Mouse (Mus musculus): ENCODE data around the gene Irf7. TPM values are rescaled to one million over a fixed set of nuclear protein-coding genes. Genes with fewer than 3 reads are reported as not detected.

Gene Irf7
- polyA plus RNA-seq, 2 experiments: 2.1 to 3.2 TPM

- Histone ChIP-seq H3K27me3 (ENCODE audit: control insufficient read depth, insufficient read depth, low read length) (no peaks in the 10 kb centered on the region), H3K9ac (ENCODE audit: low read depth, low read length, severe bottlenecking) (no peak overlapping the region; the same call in 1 of the 2 replicates), H3K4me1 (ENCODE audit: control insufficient read depth, insufficient read depth, low read length) (peaks cover 23% of the 10 kb centered on the region), H3K9me3 (ENCODE audit: control insufficient read depth, low read length) (no peaks in the 10 kb centered on the region), H3K27ac (replicated peaks; ENCODE audit: low read depth, low read length) (no peak overlapping the region), H3K4me2 (replicated peaks; ENCODE audit: low read depth, low read length, severe bottlenecking) (peak overlapping the region; percentile 77), H3K36me3 (ENCODE audit: control insufficient read depth, insufficient read depth, low read length) (peaks cover 22% of the 10 kb centered on the region), H3K4me3 (replicated peaks; ENCODE audit: low read length) (peak overlapping the region; percentile 65; the same call in 1 of the 2 replicates)
- WGBS: 87% methylated on average over 1 of the region's 1 CpGs
- TF ChIP-seq POLR2A (IDR thresholded peaks at IDR 0.05; ENCODE audit: borderline replicate concordance, extremely low read depth, insufficient read depth, insufficient read length): no peak
- ATAC-seq (ENCODE audit: low FRiP score, low read depth): no peak
- DNase-seq (ENCODE audit: low spot score): no peak
Measured at GRCm38 (mm10) chr7:141220377-141220776, 45.9 kb downstream of the Irf7 start.

GRCm38 (mm10) chr7:141219558-141220099, 46.7 kb downstream of the Irf7 start:
- 88% methylated on average over 1 of the region's 1 CpGs for WGBS
- Histone ChIP-seq H3K4me2 (replicated peaks; ENCODE audit: low read depth, low read length, severe bottlenecking) (no peak overlapping the region), H3K4me1 (ENCODE audit: control insufficient read depth, insufficient read depth, low read length) (peaks cover 23% of the 10 kb centered on the region)

GRCm38 (mm10) chr7:141218557-141219133, 47.6 kb downstream of the Irf7 start:
- peaks cover 22% of the 10 kb centered on the region for H3K36me3 ChIP-seq (ENCODE audit: control insufficient read depth, insufficient read depth, low read length)
- H3K4me1 ChIP-seq (ENCODE audit: control insufficient read depth, insufficient read depth, low read length): peaks cover 23% of the 10 kb centered on the region
- DNase-seq (ENCODE audit: low spot score) (no peak), ATAC-seq (ENCODE audit: low FRiP score, low read depth) (no peak)
- H3K4me2 ChIP-seq (replicated peaks; ENCODE audit: low read depth, low read length, severe bottlenecking): no peak overlapping the region
- no peak for TF ChIP-seq POLR2A (IDR thresholded peaks at IDR 0.05; ENCODE audit: borderline replicate concordance, extremely low read depth, insufficient read depth, insufficient read length)
- no peaks in the 10 kb centered on the region for H3K9me3 ChIP-seq (ENCODE audit: control insufficient read depth, low read length)
- H3K27ac ChIP-seq (replicated peaks; ENCODE audit: low read depth, low read length): no peak overlapping the region
- H3K4me3 ChIP-seq (replicated peaks; ENCODE audit: low read length): no peak overlapping the region
- 82% methylated on average over 5 of the region's 5 CpGs for WGBS
- H3K9ac ChIP-seq (ENCODE audit: low read depth, low read length, severe bottlenecking): no peak overlapping the region
- no peaks in the 10 kb centered on the region for H3K27me3 ChIP-seq (ENCODE audit: control insufficient read depth, insufficient read depth, low read length)

More at GRCm38 (mm10) chr7:141219558-141220099, 46.7 kb downstream of the Irf7 start:
- Histone ChIP-seq H3K27ac (replicated peaks; ENCODE audit: low read depth, low read length) (no peak overlapping the region), H3K36me3 (ENCODE audit: control insufficient read depth, insufficient read depth, low read length) (peaks cover 22% of the 10 kb centered on the region), H3K4me3 (replicated peaks; ENCODE audit: low read length) (no peak overlapping the region), H3K9ac (ENCODE audit: low read depth, low read length, severe bottlenecking) (no peak overlapping the region), H3K9me3 (ENCODE audit: control insufficient read depth, low read length) (no peaks in the 10 kb centered on the region), H3K27me3 (ENCODE audit: control insufficient read depth, insufficient read depth, low read length) (no peaks in the 10 kb centered on the region)
- ATAC-seq (ENCODE audit: low FRiP score, low read depth) (no peak), DNase-seq (ENCODE audit: low spot score) (no peak)
- TF ChIP-seq POLR2A (IDR thresholded peaks at IDR 0.05; ENCODE audit: borderline replicate concordance, extremely low read depth, insufficient read depth, insufficient read length): no peak

- no peak overlapping the region for H3K27ac ChIP-seq (replicated peaks; ENCODE audit: low read depth, low read length)
- peaks cover 22% of the 10 kb centered on the region for H3K36me3 ChIP-seq (ENCODE audit: control insufficient read depth, insufficient read depth, low read length)
- peaks cover 23% of the 10 kb centered on the region for H3K4me1 ChIP-seq (ENCODE audit: control insufficient read depth, insufficient read depth, low read length)
- no peak overlapping the region for H3K9ac ChIP-seq (ENCODE audit: low read depth, low read length, severe bottlenecking)
- 81% methylated on average over 3 of the region's 3 CpGs for WGBS
- H3K4me3 ChIP-seq (replicated peaks; ENCODE audit: low read length): no peak overlapping the region
- no peak overlapping the region for H3K4me2 ChIP-seq (replicated peaks; ENCODE audit: low read depth, low read length, severe bottlenecking)
- no peaks in the 10 kb centered on the region for H3K27me3 ChIP-seq (ENCODE audit: control insufficient read depth, insufficient read depth, low read length)
- TF ChIP-seq POLR2A (IDR thresholded peaks at IDR 0.05; ENCODE audit: borderline replicate concordance, extremely low read depth, insufficient read depth, insufficient read length): no peak
- ATAC-seq (ENCODE audit: low FRiP score, low read depth) (no peak), DNase-seq (ENCODE audit: low spot score) (no peak)
- H3K9me3 ChIP-seq (ENCODE audit: control insufficient read depth, low read length): no peaks in the 10 kb centered on the region
Measured at GRCm38 (mm10) chr7:141218141-141218540, 48.1 kb downstream of the Irf7 start.

- ATAC-seq (ENCODE audit: low FRiP score, low read depth) (no peak), DNase-seq (ENCODE audit: low spot score) (no peak)
- Histone ChIP-seq H3K27ac (replicated peaks; ENCODE audit: low read depth, low read length) (no peak overlapping the region), H3K9me3 (ENCODE audit: control insufficient read depth, low read length) (no peaks in the 10 kb centered on the region), H3K27me3 (ENCODE audit: control insufficient read depth, insufficient read depth, low read length) (no peaks in the 10 kb centered on the region), H3K4me1 (ENCODE audit: control insufficient read depth, insufficient read depth, low read length) (peaks cover 18% of the 10 kb centered on the region), H3K4me2 (replicated peaks; ENCODE audit: low read depth, low read length, severe bottlenecking) (no peak overlapping the region), H3K9ac (ENCODE audit: low read depth, low read length, severe bottlenecking) (no peak overlapping the region), H3K4me3 (replicated peaks; ENCODE audit: low read length) (no peak overlapping the region), H3K36me3 (ENCODE audit: control insufficient read depth, insufficient read depth, low read length) (peaks cover 22% of the 10 kb centered on the region)
- 88% methylated on average over 17 of the region's 17 CpGs for WGBS
- TF ChIP-seq POLR2A (IDR thresholded peaks at IDR 0.05; ENCODE audit: borderline replicate concordance, extremely low read depth, insufficient read depth, insufficient read length): no peak
Measured at GRCm38 (mm10) chr7:141217343-141218013, 48.8 kb downstream of the Irf7 start.

All from limb, embryonic 14.5 days (tissue).